Mouse (Mus musculus): ENCODE data around the gene Fgfr2. TPM values are rescaled to one million over a fixed set of nuclear protein-coding genes. Genes with fewer than 3 reads are reported as not detected.
A peak's percentile ranks its signal among the peaks of the same experiment; 100 is the strongest.

The Fgfr2 gene
- polyA plus RNA-seq, 1 experiment from 2014 or later, result 34.1 TPM

GRCm38 (mm10) chr7:132568817-132569216, 554.3 kb downstream of the Fgfr2 start:
- Histone ChIP-seq H3K4me2 (no peak overlapping the region), H3K4me1 (replicated peaks) (peaks cover 30% of the 10 kb centered on the region), H3K9me3 (replicated peaks) (no peaks in the 10 kb centered on the region), H3K27me3 (replicated peaks) (no peaks in the 10 kb centered on the region), H3K9ac (no peak overlapping the region), H3K4me3 (no peak overlapping the region), H3K36me3 (peaks cover 45% of the 10 kb centered on the region), H3K27ac (ENCODE audit: poor library complexity, severe bottlenecking) (no peak overlapping the region)
- no peak for ATAC-seq (ENCODE audit: insufficient number of reproducible peaks, low FRiP score)
- 92% methylated on average over 6 of the region's 6 CpGs for WGBS

- Histone ChIP-seq H3K36me3 (peaks cover 75% of the 10 kb centered on the region), H3K27ac (ENCODE audit: poor library complexity, severe bottlenecking) (no peak overlapping the region), H3K27me3 (replicated peaks) (no peaks in the 10 kb centered on the region), H3K4me1 (replicated peaks) (peaks cover 17% of the 10 kb centered on the region), H3K9ac (no peak overlapping the region), H3K4me3 (no peak overlapping the region), H3K9me3 (replicated peaks) (no peaks in the 10 kb centered on the region), H3K4me2 (no peak overlapping the region)
- WGBS, result 30% methylated on average over 1 of the region's 1 CpGs
- no peak for ATAC-seq (ENCODE audit: insufficient number of reproducible peaks, low FRiP score)
Measured at GRCm38 (mm10) chr7:132565831-132566230, 557.3 kb downstream of the Fgfr2 start.

DNA sequence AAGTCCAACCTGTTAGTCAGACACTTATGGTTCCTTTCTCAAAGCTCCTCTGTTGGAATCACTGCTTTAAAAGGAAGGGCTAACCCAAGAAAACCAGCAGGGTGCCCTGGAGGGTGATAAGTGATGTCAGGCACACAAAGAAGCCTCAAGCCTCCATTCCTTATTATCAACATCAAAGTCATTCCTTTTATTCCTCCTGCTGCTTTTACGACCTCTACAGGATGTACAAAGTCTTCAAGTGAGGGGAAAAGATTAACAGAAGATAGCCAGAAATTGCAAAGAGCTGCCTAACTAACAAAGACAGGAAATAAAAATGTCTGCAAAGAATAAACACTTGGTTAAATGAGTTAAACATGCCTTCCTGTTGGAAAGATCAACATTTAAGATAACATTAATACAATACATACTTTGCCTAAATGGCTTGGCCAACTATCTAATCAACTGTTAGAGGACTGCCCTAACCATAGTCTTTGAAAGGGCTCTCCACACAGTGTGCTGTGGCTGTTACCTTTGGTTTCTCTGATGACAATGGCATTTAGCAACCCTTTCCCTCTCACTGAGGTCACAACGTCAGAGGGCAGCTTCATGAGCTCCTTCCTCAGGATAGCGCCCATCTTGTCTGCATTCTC, 563.9 kb downstream of the Fgfr2 start:
- peaks cover 74% of the 10 kb centered on the region for H3K36me3 ChIP-seq
- 41% methylated on average over 3 of the region's 3 CpGs for whole genome bisulfite sequencing
- H3K27ac ChIP-seq (ENCODE audit: poor library complexity, severe bottlenecking), result no peak overlapping the region

GRCm38 (mm10) chr7:132558141-132558736, 564.9 kb downstream of the Fgfr2 start:
- no peak overlapping the region for H3K4me3 ChIP-seq
- no peak for ATAC-seq (ENCODE audit: insufficient number of reproducible peaks, low FRiP score)
- H3K27me3 ChIP-seq (replicated peaks), result no peaks in the 10 kb centered on the region
- H3K4me1 ChIP-seq (replicated peaks), result 0 out of 2 replicates have a peak, but pooled peaks cover 4% of the 10 kb centered on the region
- H3K36me3 ChIP-seq, result peaks cover 64% of the 10 kb centered on the region
- H3K27ac ChIP-seq (ENCODE audit: poor library complexity, severe bottlenecking), result no peak overlapping the region
- no peak overlapping the region for H3K4me2 ChIP-seq
- 71% methylated on average over 7 of the region's 7 CpGs for WGBS
- H3K9ac ChIP-seq, result no peak overlapping the region
- H3K9me3 ChIP-seq (replicated peaks), result no peaks in the 10 kb centered on the region

More for the DNA sequence above, 563.9 kb downstream of the Fgfr2 start:
- ATAC-seq (ENCODE audit: insufficient number of reproducible peaks, low FRiP score), result no peak
- H3K9ac ChIP-seq, result no peak overlapping the region
- no peaks in the 10 kb centered on the region for H3K9me3 ChIP-seq (replicated peaks)
- no peak overlapping the region for H3K4me2 ChIP-seq
- 0 out of 2 replicates have a peak, but pooled peaks cover 4% of the 10 kb centered on the region for H3K4me1 ChIP-seq (replicated peaks)
- H3K4me3 ChIP-seq, result no peak overlapping the region
- no peaks in the 10 kb centered on the region for H3K27me3 ChIP-seq (replicated peaks)

GRCm38 (mm10) chr7:132556575-132556974, 566.6 kb downstream of the Fgfr2 start:
- no peaks in the 10 kb centered on the region for H3K27me3 ChIP-seq (replicated peaks)
- ATAC-seq (ENCODE audit: insufficient number of reproducible peaks, low FRiP score), result no peak
- no peak overlapping the region for H3K4me2 ChIP-seq
- H3K4me3 ChIP-seq, result no peak overlapping the region
- H3K4me1 ChIP-seq (replicated peaks), result 0 out of 2 replicates have a peak, but pooled peaks cover 4% of the 10 kb centered on the region
- peaks cover 47% of the 10 kb centered on the region for H3K36me3 ChIP-seq
- H3K9me3 ChIP-seq (replicated peaks), result no peaks in the 10 kb centered on the region
- H3K9ac ChIP-seq, result peak overlapping the region; percentile 25; the same call in 1 of the 2 replicates
- no peak overlapping the region for H3K27ac ChIP-seq (ENCODE audit: poor library complexity, severe bottlenecking)
- WGBS, result 86% methylated on average over 5 of the region's 5 CpGs

DNA sequence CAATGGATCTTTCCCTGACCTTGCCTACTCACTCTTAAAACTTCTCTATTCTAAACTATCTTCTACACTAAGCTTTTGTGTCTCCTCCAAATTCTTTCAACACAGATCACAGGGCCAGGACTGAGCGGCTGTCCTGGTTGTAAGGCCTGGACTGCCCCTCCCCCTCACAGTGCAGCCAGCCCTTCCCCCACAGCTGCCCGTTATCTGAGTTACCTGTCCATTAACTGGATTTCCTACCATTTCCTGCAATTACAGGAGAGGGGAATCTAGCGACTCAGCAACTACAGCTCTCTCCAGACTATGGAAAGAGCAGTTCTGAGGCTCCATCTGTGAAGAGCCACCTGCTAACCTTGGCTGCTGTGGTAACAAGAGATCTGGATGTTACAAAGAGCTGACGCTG, 567.2 kb downstream of the Fgfr2 start:
- 25% methylated on average over 4 of the region's 4 CpGs for WGBS
- Histone ChIP-seq H3K4me3 (no peak overlapping the region), H3K9me3 (replicated peaks) (no peaks in the 10 kb centered on the region), H3K27me3 (replicated peaks) (no peaks in the 10 kb centered on the region), H3K4me1 (replicated peaks) (0 out of 2 replicates have a peak, but pooled peaks cover 4% of the 10 kb centered on the region), H3K4me2 (no peak overlapping the region), H3K27ac (ENCODE audit: poor library complexity, severe bottlenecking) (no peak overlapping the region), H3K9ac (no peak overlapping the region), H3K36me3 (peaks cover 41% of the 10 kb centered on the region)
- no peak for ATAC-seq (ENCODE audit: insufficient number of reproducible peaks, low FRiP score)

DNA sequence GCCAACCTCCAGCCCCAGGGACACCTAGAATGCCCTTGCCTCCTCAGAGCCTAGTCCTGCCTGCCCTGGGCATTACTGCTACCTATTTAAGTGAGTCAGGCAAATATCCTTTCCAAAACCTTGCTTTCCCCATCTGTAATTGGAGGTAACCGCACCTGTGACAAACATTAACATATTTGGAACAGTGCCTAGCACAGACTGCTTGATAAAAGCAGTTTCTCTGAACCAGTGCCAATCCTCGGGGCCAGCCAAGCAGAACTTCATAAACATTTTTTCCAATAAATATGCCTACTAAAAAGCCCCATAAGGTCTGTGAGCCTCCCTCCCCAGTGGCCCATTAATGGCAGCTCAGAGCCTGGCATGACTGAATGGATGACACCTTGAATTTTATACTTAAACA, 569.1 kb downstream of the Fgfr2 start:
- ATAC-seq (ENCODE audit: insufficient number of reproducible peaks, low FRiP score), result no peak
- Histone ChIP-seq H3K4me3 (no peak overlapping the region), H3K9ac (no peak overlapping the region), H3K4me2 (no peak overlapping the region), H3K4me1 (replicated peaks) (0 out of 2 replicates have a peak, but pooled peaks cover 3% of the 10 kb centered on the region), H3K27ac (ENCODE audit: poor library complexity, severe bottlenecking) (no peak overlapping the region), H3K36me3 (peaks cover 23% of the 10 kb centered on the region), H3K9me3 (replicated peaks) (no peaks in the 10 kb centered on the region), H3K27me3 (replicated peaks) (no peaks in the 10 kb centered on the region)
- 76% methylated on average over 2 of the region's 2 CpGs for WGBS

DNA sequence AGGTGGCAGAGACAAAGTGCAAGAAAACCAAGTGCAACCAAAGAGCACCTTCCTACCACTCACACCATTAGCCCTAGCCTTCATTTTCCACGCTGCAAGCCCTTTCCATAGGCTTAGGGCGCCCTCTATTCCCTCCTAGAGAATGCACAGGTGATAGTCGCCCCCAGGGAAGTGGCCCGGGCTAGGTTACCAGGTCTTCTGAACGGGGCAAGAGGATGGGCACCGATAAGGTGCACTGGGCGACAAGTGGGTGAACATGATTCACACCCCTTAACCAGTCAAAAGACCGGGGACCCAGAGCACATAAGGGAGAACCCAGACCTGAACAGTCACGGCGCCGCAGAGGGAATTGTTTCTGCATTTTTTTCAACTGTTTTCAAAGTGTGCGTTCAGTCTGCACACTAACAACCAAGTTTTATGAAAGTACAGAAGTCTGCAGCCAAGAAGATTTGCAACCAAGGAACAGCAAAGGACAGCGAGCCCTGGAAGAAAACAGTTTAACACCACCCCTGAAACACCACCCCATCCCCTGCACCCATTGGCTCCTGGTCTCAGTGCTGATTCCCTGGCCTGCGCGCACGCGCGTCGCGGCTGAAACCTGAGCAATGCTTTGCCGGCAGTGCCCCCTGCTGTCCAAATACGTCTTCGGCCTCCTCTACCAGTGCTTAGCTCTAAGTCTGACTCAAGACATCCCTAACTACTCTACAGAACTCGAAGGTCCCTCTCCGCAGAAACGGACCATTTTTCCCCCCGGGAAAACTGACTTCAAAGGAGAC, 571.6 kb downstream of the Fgfr2 start:
- 2% methylated on average over 27 of the region's 27 CpGs for WGBS
- Histone ChIP-seq H3K4me2 (peak overlapping the region; percentile 78), H3K9ac (peak overlapping the region; percentile 57), H3K27ac (ENCODE audit: poor library complexity, severe bottlenecking) (no peak overlapping the region), H3K9me3 (replicated peaks) (no peaks in the 10 kb centered on the region), H3K4me1 (replicated peaks) (no peaks in the 10 kb centered on the region), H3K36me3 (peaks cover 1% of the 10 kb centered on the region), H3K4me3 (peak overlapping the region; percentile 51), H3K27me3 (replicated peaks) (no peaks in the 10 kb centered on the region)
- ATAC-seq (ENCODE audit: insufficient number of reproducible peaks, low FRiP score), result peak; percentile 94

- no peak overlapping the region for H3K9ac ChIP-seq
- H3K4me2 ChIP-seq, result no peak overlapping the region
- H3K27me3 ChIP-seq (replicated peaks), result no peaks in the 10 kb centered on the region
- H3K27ac ChIP-seq (ENCODE audit: poor library complexity, severe bottlenecking), result no peak overlapping the region
- no peak for ATAC-seq (ENCODE audit: insufficient number of reproducible peaks, low FRiP score)
- H3K4me3 ChIP-seq, result no peak overlapping the region
- H3K9me3 ChIP-seq (replicated peaks), result no peaks in the 10 kb centered on the region
- H3K36me3 ChIP-seq, result no peaks in the 10 kb centered on the region
- H3K4me1 ChIP-seq (replicated peaks), result no peaks in the 10 kb centered on the region
- 66% methylated on average over 3 of the region's 3 CpGs for WGBS
Measured at GRCm38 (mm10) chr7:132547126-132547525, 576.0 kb downstream of the Fgfr2 start.

DNA sequence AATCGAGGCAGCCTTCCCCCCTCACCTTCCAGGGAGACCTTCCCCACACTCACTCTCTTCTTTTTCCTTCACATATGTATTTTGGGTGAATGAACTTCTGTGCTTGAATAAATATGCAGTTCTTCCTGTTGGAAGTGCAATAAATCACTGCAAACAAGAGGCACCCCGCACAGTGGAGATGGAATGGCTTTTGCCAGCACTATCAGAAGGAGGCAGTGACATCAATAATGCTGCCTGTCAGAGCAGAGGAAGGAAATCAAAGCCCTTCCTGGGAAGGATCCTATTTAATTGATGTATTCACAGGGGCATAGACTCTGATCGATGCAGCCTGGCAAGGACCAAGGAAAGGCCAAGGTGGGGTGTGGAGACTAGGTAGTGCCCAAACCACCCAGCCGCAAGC, 580.7 kb downstream of the Fgfr2 start:
- no peak for ATAC-seq (ENCODE audit: insufficient number of reproducible peaks, low FRiP score)
- Histone ChIP-seq H3K4me3 (no peak overlapping the region), H3K27me3 (replicated peaks) (no peaks in the 10 kb centered on the region), H3K4me2 (no peak overlapping the region), H3K4me1 (replicated peaks) (no peaks in the 10 kb centered on the region), H3K9ac (no peak overlapping the region), H3K27ac (ENCODE audit: poor library complexity, severe bottlenecking) (no peak overlapping the region), H3K9me3 (replicated peaks) (no peaks in the 10 kb centered on the region), H3K36me3 (no peaks in the 10 kb centered on the region)
- WGBS, result 71% methylated on average over 4 of the region's 4 CpGs

- ATAC-seq (ENCODE audit: insufficient number of reproducible peaks, low FRiP score), result no peak
- 54% methylated on average over 3 of the region's 3 CpGs for WGBS
- no peaks in the 10 kb centered on the region for H3K4me1 ChIP-seq (replicated peaks)
- no peak overlapping the region for H3K4me2 ChIP-seq
- H3K36me3 ChIP-seq, result no peaks in the 10 kb centered on the region
- H3K9ac ChIP-seq, result no peak overlapping the region
- no peaks in the 10 kb centered on the region for H3K9me3 ChIP-seq (replicated peaks)
- H3K27me3 ChIP-seq (replicated peaks), result no peaks in the 10 kb centered on the region
- H3K27ac ChIP-seq (ENCODE audit: poor library complexity, severe bottlenecking), result no peak overlapping the region
- no peak overlapping the region for H3K4me3 ChIP-seq
Measured at GRCm38 (mm10) chr7:132541566-132541965, 581.6 kb downstream of the Fgfr2 start.
